Mouse (Mus musculus): Measurements from ENCODE around the gene Lgi4.

DNA sequence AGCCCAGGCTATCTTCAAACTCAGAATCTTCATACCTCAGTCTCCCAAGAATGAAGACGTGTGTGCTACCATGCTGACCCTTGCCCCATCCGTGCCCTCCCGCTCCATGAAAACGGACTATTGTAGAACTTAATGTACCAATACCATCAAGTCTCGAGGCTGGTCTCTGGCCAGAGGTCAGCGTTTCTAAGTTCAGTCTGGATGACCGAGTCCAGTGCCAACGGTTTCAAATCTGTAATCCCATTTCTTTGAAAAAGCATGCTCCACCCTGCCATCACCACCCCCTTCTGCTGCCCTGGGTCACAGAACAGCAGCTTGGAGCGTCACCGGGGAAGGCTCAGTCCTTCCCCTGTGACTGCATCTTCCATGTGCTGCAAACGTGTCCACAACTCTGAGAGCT, 48.6 kb downstream of the Lgi4 start:
- TF ChIP-seq CTCF (conservative IDR thresholded peaks at IDR 0.05 in 1 of 2, IDR thresholded peaks at IDR 0.05 in 1 of 2; ENCODE audit: low read depth in 2 of 2, low read length in 2 of 2) (no peak), MAFK (IDR thresholded peaks at IDR 0.05; ENCODE audit: insufficient replicate concordance, low read length) (no peak), TBP (conservative IDR thresholded peaks at IDR 0.05; ENCODE audit: low read depth, low read length) (no peak), MAX (IDR thresholded peaks at IDR 0.05; ENCODE audit: low read length) (no peak), EP300 (IDR thresholded peaks at IDR 0.05; ENCODE audit: low read length) (no peak), CHD2 (IDR thresholded peaks at IDR 0.05; ENCODE audit: low read length) (no peak), MXI1 (IDR thresholded peaks at IDR 0.05; ENCODE audit: low read depth, low read length) (no peak)

All from CH12.LX (cell line).